Mouse (Mus musculus) liver, embryonic 13.5 days (tissue): ENCODE results near the gene Hkdc1. TPM values are rescaled to one million over a fixed set of nuclear protein-coding genes. Genes with fewer than 3 reads are reported as not detected.
"Not testable (repeated sequence)": the region's sequence is repeated elsewhere in the genome, so short reads cannot be mapped to it uniquely, and the experiment has no call there.

Experiments used
- ATAC-seq: fragments of 200-750 bp; cut with Nextera tagmentation; 2 replicates; pipeline ENCODE4 v1.8.0; 2017; ENCODE audit warnings: low read depth, mild to moderate bottlenecking, moderate number of reproducible peaks, moderate library complexity
- DNase-seq: peaks from one replicate; pipeline ENCODE4 v3.0.0; 2022
- H3K27ac ChIP-seq: fragments of 300-500 bp; sonication (generic); 2 replicates; pipeline ENCODE4 v1.5.1; 2015; ENCODE audit warnings: moderate library complexity, mild to moderate bottlenecking, inconsistent platforms
- H3K27me3 ChIP-seq: fragments of 300-500 bp; sonication (generic); 2 replicates; pipeline ENCODE4 v1.6.1; 2015; ENCODE audit warnings: mild to moderate bottlenecking, inconsistent platforms
- H3K36me3 ChIP-seq: fragments of 300-500 bp; sonication (generic); 2 replicates; pipeline ENCODE4 v1.6.1; 2015; ENCODE audit warnings: mild to moderate bottlenecking, inconsistent platforms
- H3K4me1 ChIP-seq: fragments of 300-500 bp; sonication (generic); replicated peaks from 2 replicates; pipeline ENCODE4 v1.6.1; 2015; ENCODE audit warnings: inconsistent platforms
- H3K4me2 ChIP-seq: fragments of 300-500 bp; sonication (generic); 2 replicates; pipeline ENCODE4 v1.6.1; 2015; ENCODE audit warnings: inconsistent platforms, mild to moderate bottlenecking, moderate library complexity
- H3K4me3 ChIP-seq: fragments of 300-500 bp; sonication (generic); replicated peaks from 2 replicates; pipeline ENCODE4 v1.5.1; 2015; ENCODE audit warnings: mild to moderate bottlenecking, inconsistent platforms
- H3K9ac ChIP-seq: fragments of 300-500 bp; sonication (generic); 2 replicates; pipeline ENCODE4 v1.6.1; 2015; ENCODE audit warnings: mild to moderate bottlenecking, inconsistent platforms
- H3K9me3 ChIP-seq: fragments of 300-500 bp; sonication (generic); replicated peaks from 2 replicates; pipeline ENCODE4 v1.6.1; 2016; ENCODE audit warnings: inconsistent platforms
- WGBS: fragments of 180-500 bp; shearing (Covaris S2); methylation state at CpG from one replicate; pipeline ENCODE4 v1.1.7; 2015; ENCODE audit not compliant: insufficient replicate concordance; 5-methylcytosine and 5-hydroxymethylcytosine counted together
- polyA plus RNA-seq: library from polyadenylated mRNA; unstranded; fragments of >200 nt; fragmentation: Nextera tagmentation; extraction: Ambion mirVana; gene quantifications from 2 replicates; pipeline ENCODE4 v1.2.1, GENCODE M21; 2015

Hkdc1 gene
- polyA plus RNA-seq, result 5.9 and 7.4 TPM in 2 replicates

DNA sequence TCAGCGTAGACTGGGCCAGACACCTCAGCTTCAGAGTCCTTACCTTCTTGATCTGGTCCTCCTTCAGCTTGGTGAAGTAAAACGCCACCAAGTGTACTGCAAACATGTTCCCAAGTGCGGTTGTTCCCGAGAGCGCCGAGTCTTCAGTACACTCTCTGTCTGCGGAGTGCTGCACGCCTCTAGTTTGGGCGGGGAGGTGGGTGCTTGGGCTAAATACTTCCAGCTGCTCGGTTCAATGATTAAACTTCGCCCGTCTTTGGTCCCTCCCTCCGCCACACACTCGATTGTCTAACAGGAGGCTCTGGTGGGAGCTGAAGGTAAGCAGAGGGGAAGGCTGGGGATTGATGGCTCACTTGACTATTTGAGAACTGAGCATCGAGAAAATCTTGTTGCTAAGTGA is at the start of gene Hkdc1:
Gene Hkdc1 (minus strand): TSS at position 237 of the 400 bp plus-strand sequence.
- Histone ChIP-seq H3K4me2 (peak within 1 kb of the TSS; percentile 47), H3K27ac (no peak within 1 kb of the TSS; the same call in 1 of the 2 replicates), H3K9me3 (no peaks in the 10 kb centered on the region), H3K36me3 (no peaks in the 10 kb centered on the region), H3K4me1 (peaks cover 5% of the 10 kb centered on the region), H3K27me3 (0 out of 2 replicates have a peak, but pooled peaks cover 1% of the 10 kb centered on the region), H3K9ac (no peak within 1 kb of the TSS), H3K4me3 (peak within 1 kb of the TSS; percentile 21; the same call in 1 of the 2 replicates)
- DNase-seq, result no peak
- WGBS, result 54% methylated on average over 15 of the region's 15 CpGs
- ATAC-seq, result peak; percentile 39

DNA sequence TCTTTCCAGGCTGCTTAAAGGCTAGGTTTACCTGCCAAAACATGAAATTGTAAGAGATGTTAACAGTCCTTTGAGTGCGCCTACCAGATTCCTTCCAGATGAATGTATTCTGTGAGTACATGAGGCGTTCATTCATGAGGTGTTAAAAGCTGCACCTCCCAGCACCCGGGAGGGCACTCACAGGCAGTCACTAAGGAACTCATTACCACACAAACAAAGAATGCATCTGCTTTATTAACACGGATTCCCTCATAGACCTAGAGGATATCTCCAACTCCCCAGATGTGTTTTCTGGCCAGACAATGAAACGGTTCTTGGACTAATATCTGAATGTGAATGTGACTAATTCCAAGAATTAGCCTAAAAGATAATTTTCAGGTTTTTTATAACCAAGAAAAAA is 48.8 kb upstream of the Hkdc1 start:
- DNase-seq, result no peak
- H3K4me1 ChIP-seq, result peaks cover 3% of the 10 kb centered on the region; the same call in 1 of the 2 replicates
- H3K27ac ChIP-seq, result no peak overlapping the region
- peaks cover 23% of the 10 kb centered on the region for H3K36me3 ChIP-seq
- no peak for ATAC-seq
- H3K4me2 ChIP-seq, result no peak overlapping the region
- 54% methylated on average over 5 of the region's 5 CpGs for WGBS
- H3K9ac ChIP-seq, result no peak overlapping the region
- no peaks in the 10 kb centered on the region for H3K27me3 ChIP-seq
- no peak overlapping the region for H3K4me3 ChIP-seq
- no peaks in the 10 kb centered on the region for H3K9me3 ChIP-seq

DNA sequence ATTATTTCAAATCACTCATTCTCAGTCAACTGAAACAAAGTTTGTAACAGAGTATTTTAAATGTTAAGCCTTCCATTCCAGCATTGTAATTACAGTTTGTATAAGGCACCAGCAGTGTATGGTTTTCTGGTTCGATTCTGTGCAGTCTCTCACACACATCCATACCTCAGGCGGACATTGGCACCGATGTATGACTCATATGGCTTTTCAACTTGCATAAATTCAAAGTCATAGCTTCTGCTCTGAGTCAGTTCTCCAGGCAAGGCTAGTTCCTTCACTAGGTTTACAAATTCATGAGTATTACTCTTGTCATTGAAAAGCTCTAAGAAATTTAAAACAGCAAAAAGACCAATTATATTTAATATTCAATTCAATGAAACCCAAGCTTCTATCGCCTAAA is 47.4 kb upstream of the Hkdc1 start:
- WGBS, result 89% methylated on average over 4 of the region's 4 CpGs
- H3K4me3 ChIP-seq, result no peak overlapping the region
- no peak for ATAC-seq

DNA sequence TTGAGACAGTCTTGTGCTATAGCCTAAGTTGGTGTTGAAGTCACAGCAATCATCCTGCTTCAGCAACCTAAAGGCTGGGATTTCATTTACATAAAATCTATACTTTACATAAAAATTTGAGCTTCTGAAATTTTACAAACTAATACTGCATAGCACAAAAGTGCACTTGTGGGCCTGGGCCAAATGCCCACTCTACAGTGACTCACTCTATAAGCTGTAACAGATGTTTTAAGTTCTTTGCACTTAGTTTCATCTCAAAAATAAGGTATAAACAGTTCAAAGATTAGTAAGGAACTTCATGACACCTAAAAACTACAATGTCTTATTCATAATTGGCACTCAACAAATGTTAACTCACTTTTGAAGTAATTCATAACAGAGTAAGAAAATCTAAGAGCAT is 39.0 kb upstream of the Hkdc1 start:
- H3K27ac ChIP-seq, result no peak overlapping the region
- no peak for ATAC-seq
- H3K36me3 ChIP-seq, result peaks cover 74% of the 10 kb centered on the region
- no peaks in the 10 kb centered on the region for H3K27me3 ChIP-seq
- H3K4me1 ChIP-seq, result no peaks in the 10 kb centered on the region
- no peak overlapping the region for H3K4me3 ChIP-seq
- DNase-seq, result no peak
- H3K9me3 ChIP-seq, result no peaks in the 10 kb centered on the region
- H3K9ac ChIP-seq, result no peak overlapping the region
- no peak overlapping the region for H3K4me2 ChIP-seq

More for the DNA sequence above, 47.4 kb upstream of the Hkdc1 start:
- Histone ChIP-seq H3K4me1 (peaks cover 3% of the 10 kb centered on the region; the same call in 1 of the 2 replicates), H3K27ac (no peak overlapping the region), H3K9me3 (no peaks in the 10 kb centered on the region), H3K36me3 (peaks cover 25% of the 10 kb centered on the region), H3K4me2 (no peak overlapping the region), H3K9ac (no peak overlapping the region), H3K27me3 (no peaks in the 10 kb centered on the region)
- no peak for DNase-seq

DNA sequence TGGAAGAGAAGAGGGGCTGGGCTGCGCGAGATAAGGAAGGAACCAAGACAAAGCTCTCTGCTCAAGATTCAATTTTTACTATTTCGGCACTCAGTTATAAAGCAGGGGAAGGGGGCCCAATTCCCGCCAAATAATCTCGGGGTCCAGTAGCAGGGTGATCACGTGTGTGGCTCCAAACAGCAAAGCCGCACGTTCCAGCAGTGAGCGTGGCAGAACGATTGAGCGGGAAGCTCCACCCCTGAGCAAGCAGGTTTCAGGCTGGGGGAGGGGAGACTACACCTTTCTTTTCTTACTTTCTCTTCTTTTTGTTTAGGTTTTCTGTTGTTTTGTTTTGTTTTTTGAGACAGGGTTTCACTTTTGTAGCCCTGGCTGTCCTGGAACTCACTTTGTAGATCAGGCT is 29.7 kb upstream of the Hkdc1 start:
- Histone ChIP-seq H3K4me1 (peaks cover 34% of the 10 kb centered on the region), H3K36me3 (peaks cover 32% of the 10 kb centered on the region)
- H3K27ac ChIP-seq, H3K9ac ChIP-seq, H3K4me2 ChIP-seq, H3K27me3 ChIP-seq, DNase-seq, H3K9me3 ChIP-seq, H3K4me3 ChIP-seq, ATAC-seq: not testable (repeated sequence)
- WGBS, result 59% methylated on average over 11 of the region's 11 CpGs

DNA sequence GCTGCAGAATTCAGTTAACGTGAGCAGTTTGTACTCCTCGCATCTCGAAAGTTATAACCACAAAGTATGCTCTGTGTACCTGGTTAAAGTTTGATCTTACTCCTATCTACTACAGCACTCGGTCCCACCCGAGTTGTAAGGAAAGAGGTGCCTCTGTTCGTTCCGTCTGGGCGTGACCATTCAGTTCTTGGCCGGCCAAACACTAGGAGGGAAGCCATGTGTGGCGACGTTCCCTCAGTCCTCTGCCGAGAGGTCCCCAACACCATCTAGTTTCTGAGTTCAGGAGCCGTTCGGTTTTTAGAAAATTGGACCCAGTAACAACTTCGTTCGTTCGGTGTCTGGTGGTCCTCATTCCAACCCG is 28.0 kb upstream of the Hkdc1 start:
- Histone ChIP-seq H3K9ac (peak overlapping the region; percentile 96), H3K4me1 (peaks cover 34% of the 10 kb centered on the region), H3K27ac (peak overlapping the region; percentile 81), H3K27me3 (no peaks in the 10 kb centered on the region), H3K4me3 (peak overlapping the region; percentile 99), H3K4me2 (peak overlapping the region; percentile 73), H3K9me3 (no peaks in the 10 kb centered on the region), H3K36me3 (peaks cover 34% of the 10 kb centered on the region)
- ATAC-seq, result peak; percentile 39; the same call in 1 of the 2 replicates
- 29% methylated on average over 18 of the region's 18 CpGs for WGBS
- no peak for DNase-seq

DNA sequence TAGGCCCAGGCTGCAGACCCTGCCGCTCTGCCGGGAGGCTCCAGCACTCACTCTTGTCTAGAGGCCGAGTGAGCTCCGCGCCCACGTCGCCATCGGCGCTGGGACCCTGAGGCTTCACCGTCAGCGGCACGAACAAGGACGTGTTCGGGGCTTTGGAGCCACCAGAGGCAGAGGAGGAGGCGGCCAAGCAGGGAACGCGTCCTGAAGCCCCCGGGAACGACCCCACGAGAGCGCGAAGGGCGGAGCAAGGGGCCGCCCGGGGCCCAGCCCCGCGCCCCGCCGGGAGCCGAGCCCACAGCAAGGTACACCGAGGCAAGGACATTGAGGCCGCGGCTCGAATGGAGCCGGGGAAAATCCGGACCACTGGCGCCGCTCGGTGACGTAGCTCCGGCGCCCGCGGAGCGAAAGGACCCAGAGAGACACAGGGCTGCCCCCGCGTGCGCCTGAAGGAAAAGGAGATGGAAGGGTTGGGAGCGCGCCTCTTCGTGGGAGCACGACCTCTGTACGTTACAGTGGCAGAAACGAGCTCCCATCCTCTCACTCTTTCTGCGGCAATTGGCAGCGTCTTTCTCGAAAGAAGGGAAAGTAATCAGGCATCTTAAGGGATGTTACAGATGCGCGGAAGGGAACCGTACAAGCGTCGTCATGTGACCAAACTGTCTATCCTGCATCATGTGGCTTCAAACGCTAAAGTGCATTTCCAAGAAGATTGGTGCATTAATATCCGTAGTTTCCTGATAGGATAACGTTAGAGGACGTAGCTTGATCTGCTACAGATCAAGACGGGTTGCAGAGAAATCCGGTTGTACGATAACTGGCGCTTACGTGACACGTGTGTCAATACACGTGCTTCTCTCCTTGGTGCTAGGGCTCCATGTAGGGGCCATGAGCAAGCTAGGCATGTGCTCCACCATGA is 27.3 kb upstream of the Hkdc1 start, which contains the start of the genes 4930507D05Rik and Supv3l1:
Gene 4930507D05Rik (plus strand): TSS at position 126 of the 916 bp plus-strand sequence.
Gene Supv3l1 (minus strand): TSS at position 375 of the 916 bp plus-strand sequence.
- Histone ChIP-seq H3K9ac (peak within 1 kb of the TSS; percentile 96), H3K27me3 (no peaks in the 10 kb centered on the region), H3K9me3 (no peaks in the 10 kb centered on the region), H3K36me3 (peaks cover 37% of the 10 kb centered on the region), H3K4me3 (peak within 1 kb of the TSS; percentile 99), H3K4me2 (peak within 1 kb of the TSS; percentile 73), H3K4me1 (peaks cover 34% of the 10 kb centered on the region), H3K27ac (peak within 1 kb of the TSS; percentile 81)
- DNase-seq (peak; percentile 78), ATAC-seq (peak; percentile 79)
- under 1% methylated on average over 69 of the region's 73 CpGs for WGBS

DNA sequence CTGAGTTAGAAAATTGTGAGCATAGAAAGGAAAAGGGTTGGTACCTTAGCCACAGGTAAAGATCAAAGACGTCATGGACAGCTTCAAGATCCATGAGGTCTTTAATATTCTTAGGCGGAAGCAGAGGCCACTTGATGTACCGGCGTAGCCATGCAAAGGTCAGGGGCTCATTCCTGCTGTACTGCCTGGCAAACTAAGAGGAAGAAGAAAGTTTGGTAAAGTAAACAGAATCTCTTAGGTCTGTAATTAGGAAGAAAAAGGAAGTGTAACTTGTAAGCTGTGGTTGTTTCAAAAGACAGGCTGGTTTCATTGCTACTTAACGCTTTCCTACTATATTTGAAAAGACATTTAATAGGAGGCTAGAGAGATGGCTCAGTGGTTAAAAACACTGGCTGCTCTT is 8.1 kb upstream of the Hkdc1 start:
- peaks cover 77% of the 10 kb centered on the region for H3K36me3 ChIP-seq
- ATAC-seq, result no peak
- H3K4me1 ChIP-seq, result peaks cover 3% of the 10 kb centered on the region; the same call in 1 of the 2 replicates
- WGBS, result 81% methylated on average over 5 of the region's 5 CpGs
- H3K4me3 ChIP-seq, result no peak overlapping the region
- H3K27ac ChIP-seq, result no peak overlapping the region
- H3K9ac ChIP-seq, result no peak overlapping the region
- no peaks in the 10 kb centered on the region for H3K9me3 ChIP-seq
- H3K4me2 ChIP-seq, result no peak overlapping the region
- DNase-seq, result no peak
- no peaks in the 10 kb centered on the region for H3K27me3 ChIP-seq

DNA sequence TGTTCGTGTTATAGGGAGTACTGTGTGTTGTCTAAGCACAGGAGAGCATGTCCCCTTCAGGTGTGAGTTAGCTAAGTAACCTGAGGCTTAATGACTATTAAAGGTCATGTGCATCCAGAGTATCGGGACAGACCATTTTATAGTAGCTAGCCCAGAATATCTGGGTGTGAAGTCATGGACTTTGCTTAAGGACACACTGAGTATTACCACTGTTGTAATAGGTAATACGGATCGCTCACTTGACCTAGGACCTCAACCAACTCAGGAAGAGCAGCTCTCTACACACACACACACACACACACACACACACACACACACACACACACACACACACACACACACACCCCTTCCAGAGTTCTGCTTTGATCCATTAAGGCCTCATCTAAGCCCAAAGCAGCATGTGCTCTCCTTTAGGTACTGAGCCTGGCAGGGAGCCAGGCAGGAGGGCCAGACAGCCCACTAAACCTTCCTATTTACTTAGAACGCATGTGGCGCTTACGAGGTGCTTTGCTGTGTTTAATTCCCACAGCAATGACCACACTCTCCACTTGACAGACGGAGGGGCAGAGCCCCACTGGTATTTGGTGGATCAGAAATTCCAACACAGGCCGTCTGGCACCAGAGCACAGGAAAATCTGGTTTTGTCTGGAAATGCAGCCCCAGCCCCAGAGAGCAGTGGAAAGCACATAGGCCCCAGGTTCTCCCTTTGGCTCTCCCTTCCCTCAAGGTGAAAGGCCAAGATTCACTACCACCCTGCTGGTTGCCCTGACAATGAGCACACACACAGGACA is 3.0 kb upstream of the Hkdc1 start:
- Histone ChIP-seq H3K27ac (peak overlapping the region; percentile 47; the same call in 1 of the 2 replicates), H3K9me3 (no peaks in the 10 kb centered on the region), H3K36me3 (peaks cover 27% of the 10 kb centered on the region), H3K4me1 (peaks cover 5% of the 10 kb centered on the region), H3K4me3 (no peak overlapping the region), H3K9ac (no peak overlapping the region), H3K4me2 (no peak overlapping the region), H3K27me3 (no peaks in the 10 kb centered on the region)
- no peak for DNase-seq
- WGBS, result 59% methylated on average over 9 of the region's 9 CpGs
- ATAC-seq, result no peak

DNA sequence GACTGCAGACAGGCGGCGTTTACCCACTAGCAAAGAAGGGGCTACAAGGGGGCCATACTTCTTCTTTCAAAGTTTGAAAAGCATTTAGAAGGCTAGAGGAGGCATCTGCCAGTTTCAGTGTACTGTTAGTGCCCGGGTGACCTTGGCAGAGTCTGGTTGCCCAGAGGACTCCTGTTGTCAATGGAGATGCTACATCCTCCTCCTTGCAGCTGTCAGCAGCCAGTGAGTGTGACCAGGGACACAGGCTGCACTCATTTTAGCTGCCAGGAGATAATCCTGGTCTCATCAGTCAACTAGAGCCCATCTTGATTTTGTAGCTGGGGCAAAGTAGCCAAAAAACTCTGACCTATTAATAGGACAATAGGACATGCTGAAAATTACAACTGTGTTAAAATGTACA is 1.2 kb downstream of the Hkdc1 start:
- peaks cover 9% of the 10 kb centered on the region for H3K4me1 ChIP-seq
- 67% methylated on average over 3 of the region's 3 CpGs for WGBS
- 0 out of 2 replicates have a peak, but pooled peaks cover 2% of the 10 kb centered on the region for H3K27me3 ChIP-seq
- no peak overlapping the region for H3K9ac ChIP-seq
- no peak for ATAC-seq
- no peaks in the 10 kb centered on the region for H3K9me3 ChIP-seq
- peak overlapping the region; percentile 47 for H3K4me2 ChIP-seq
- DNase-seq, result no peak
- no peak overlapping the region for H3K27ac ChIP-seq
- H3K36me3 ChIP-seq, result no peaks in the 10 kb centered on the region
- H3K4me3 ChIP-seq, result peak overlapping the region; percentile 6; the same call in 1 of the 2 replicates

DNA sequence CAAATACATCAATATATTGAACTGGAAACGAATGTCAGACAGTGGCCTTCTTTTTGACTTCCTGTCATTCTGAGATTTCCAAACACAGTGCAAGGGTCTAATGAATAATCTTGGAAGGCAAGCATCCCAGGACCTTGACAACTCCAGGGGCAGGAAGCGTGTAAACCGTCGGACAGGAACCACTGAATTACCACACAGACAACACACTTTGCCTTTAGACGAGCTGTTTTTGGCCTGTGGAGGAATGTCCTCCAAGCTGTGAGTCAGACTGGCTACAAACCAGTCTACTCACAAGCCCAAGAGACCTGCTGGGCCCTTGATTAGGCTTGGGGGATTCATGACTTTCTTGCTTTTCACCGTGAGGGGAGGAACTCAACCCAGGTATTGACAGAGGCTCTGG is 1.9 kb downstream of the Hkdc1 start:
- Histone ChIP-seq H3K4me1 (peaks cover 5% of the 10 kb centered on the region), H3K9me3 (no peaks in the 10 kb centered on the region), H3K4me3 (no peak overlapping the region), H3K27ac (peak overlapping the region; percentile 9; the same call in 1 of the 2 replicates), H3K9ac (no peak overlapping the region), H3K27me3 (0 out of 2 replicates have a peak, but pooled peaks cover 2% of the 10 kb centered on the region), H3K4me2 (peak overlapping the region; percentile 47), H3K36me3 (no peaks in the 10 kb centered on the region)
- ATAC-seq, result no peak
- 43% methylated on average over 6 of the region's 6 CpGs for WGBS
- DNase-seq, result no peak
